Mouse (Mus musculus) gastrocnemius, postnatal 4 days (tissue): ENCODE measurements around the gene Clec9a. TPM values are rescaled to one million over a fixed set of nuclear protein-coding genes. Genes with fewer than 3 reads are reported as not detected.

Experiments
- DNase-seq, 2 experiments: peaks; one replicate each; pipeline ENCODE4 v3.0.0; 2021 to 2022; ENCODE audit warnings: low spot score in 2 of 2, mixed read lengths in 2 of 2
- long read RNA-seq, 2 experiments: library from polyadenylated mRNA; stranded (forward); transcript quantifications; one replicate each; pipeline ENCODE4 v2.0.0; 2021
- total RNA-seq, 2 experiments: library from RNA; stranded (reverse); gene quantifications; 2 replicates each; pipeline ENCODE4 v1.2.3; 2021

Clec9a gene
- not detected for total RNA-seq
- long read RNA-seq, experiment 1 = 0 reads
- long read RNA-seq, experiment 2 = 0 reads

DNA sequence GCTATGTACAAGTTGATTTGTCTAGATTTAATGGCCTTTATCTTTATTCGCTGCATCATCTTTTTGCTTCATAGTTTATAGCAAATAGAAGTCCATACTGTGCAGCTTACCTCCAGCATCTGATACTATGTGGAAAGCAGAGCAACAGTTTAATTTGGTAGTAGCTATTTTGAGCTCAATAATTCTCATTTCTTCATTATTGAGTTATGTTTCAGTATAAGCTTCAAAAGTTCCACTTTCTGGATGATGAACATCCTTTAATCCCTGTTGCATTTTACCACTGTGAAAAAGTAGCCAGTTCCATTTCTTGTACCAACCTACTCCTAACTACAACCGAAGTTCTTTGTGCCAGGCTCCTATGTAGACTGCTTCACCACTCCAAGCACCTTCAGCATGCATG is at the start of gene Clec9a:
TSS of gene Clec9a (plus strand) at position 301 of the 400 bp plus-strand sequence.
- no peak for DNase-seq

DNA sequence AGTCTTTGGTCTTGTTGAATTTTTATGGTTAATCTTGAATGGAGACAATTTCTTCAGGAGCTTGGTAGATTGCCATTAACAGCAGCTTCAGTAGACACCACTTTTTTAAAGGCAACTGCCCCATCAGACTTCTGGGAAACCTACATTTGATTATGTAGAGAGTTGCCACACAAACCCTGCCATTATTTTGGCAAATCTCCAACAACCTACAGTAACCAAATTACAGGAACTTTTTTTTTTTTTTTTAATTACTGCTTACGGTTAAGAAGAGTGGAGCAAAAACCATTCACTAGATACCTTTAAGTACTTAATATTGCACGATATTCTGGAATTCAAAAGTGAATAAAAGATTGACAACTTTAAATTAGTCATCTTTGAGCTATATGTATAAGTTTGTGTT is 49.1 kb upstream of the Clec9a start:
- no peak for DNase-seq

DNA sequence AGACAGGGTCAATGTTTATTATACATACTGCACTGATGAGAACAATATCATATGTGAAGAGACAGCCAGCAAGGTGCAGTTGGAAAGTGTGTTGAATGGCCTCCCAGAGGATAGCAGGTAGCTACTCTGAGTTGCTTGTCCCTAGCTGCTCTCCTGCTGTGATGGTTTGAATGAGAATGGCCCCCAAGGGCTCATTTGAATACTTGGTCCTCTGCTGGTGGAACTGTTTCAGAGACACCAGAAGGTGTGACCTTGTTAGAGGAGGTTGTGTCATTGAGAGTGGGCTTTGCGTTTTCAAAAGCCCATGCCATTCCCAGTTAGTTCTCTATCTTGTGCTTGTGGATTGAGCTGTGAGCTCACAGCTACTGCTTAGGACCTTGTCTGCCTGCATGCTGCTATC is 44.7 kb upstream of the Clec9a start:
- DNase-seq = no peak

DNA sequence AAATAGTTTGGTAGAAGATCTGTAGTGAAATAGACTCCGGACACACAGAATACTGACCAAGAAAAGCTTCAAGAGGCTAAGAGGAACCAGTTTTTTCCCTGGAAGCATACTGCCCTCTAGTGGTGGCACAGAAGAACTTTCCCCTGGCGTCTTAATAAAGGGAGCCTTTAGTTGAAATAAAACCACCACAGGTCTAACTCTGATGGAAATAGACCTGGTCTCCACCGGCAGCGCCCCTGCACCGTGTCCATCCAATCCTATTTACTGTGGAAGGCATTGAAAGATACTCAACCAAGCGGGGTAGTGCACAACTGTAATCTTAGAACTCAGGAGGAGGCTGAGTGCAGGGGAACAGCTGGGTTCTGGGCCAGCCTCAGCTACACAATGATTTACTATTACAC is 42.7 kb upstream of the Clec9a start:
- DNase-seq = no peak

GRCm38 (mm10) chr6:129369374-129370132 is 39.1 kb upstream of the Clec9a start:
- DNase-seq = no peak

DNA sequence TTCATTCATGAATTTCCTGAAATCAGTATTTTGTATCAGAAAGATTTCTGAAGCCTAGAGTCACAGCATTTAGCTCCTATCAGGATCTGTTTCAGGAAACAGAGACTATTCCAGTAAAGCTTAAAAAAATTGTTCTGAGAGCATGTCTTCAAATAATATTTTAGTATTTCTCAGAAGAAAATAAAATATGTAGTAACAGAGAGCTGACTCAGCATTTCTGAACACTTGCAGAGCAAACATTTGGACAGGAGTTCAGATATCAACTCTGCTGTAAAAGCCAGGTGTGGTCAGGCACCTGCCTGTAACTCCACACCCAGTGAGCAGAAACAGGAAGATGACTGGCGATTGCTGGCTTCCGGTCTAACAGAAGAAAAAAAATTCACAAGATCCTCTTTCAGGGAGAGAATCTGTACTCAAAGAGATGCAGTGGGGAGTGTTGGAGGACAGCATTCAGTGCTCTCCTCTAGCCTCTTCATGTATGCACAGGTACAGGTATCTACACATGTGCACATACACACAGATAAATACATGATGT is 33.7 kb upstream of the Clec9a start:
- DNase-seq = no peak

- no peak for DNase-seq
These were observed 28.2 kb upstream of the Clec9a start for GRCm38 (mm10) chr6:129380454-129380853.

DNA sequence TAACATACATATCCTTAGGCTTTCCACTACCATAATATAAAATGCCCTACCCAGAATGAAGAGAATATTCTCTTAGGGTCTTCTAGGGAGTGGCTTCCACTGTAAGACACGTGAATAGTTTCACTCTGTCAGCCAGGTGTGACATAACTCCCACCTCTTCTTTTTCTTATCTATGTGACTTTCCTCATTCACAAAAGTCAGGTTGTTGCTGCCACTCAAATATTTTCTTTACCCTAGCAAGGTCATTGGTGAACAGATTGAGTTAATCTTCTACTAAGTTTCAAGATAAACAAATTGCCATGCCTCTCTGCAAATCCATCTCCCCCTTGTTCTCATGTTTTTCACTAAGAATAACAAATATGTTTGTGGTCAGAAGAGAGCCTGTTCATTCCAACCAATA is 26.9 kb upstream of the Clec9a start:
- no peak for DNase-seq

- DNase-seq = peak in 1 of 2 experiments; percentile 31
These were observed 25.2 kb upstream of the Clec9a start for GRCm38 (mm10) chr6:129383466-129383865.

- DNase-seq = no peak
These were observed 23.7 kb upstream of the Clec9a start for GRCm38 (mm10) chr6:129385000-129385399.

DNA sequence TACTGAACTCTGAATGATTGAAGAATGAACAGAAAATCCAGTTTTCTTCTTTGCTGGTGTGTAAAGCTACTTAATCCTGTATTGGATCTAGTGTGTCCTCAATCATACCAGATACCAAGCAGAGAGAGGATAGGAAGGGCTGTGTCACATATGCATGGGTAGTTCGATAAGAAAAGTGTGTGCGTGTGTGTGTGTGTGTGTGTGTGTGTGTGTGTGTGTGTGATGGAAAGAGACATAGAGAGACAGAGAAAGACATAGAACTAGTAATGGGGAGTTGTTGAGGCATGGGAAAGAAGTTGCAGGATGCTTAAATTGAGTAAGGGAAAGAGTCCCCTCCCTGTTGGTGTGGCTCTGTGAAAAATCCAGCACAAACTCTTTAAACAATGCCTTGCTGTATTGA is 22.9 kb upstream of the Clec9a start, which contains the start of gene Clec12b:
TSS of gene Clec12b (minus strand) at position 101 of the 400 bp plus-strand sequence.
- no peak for DNase-seq

DNA sequence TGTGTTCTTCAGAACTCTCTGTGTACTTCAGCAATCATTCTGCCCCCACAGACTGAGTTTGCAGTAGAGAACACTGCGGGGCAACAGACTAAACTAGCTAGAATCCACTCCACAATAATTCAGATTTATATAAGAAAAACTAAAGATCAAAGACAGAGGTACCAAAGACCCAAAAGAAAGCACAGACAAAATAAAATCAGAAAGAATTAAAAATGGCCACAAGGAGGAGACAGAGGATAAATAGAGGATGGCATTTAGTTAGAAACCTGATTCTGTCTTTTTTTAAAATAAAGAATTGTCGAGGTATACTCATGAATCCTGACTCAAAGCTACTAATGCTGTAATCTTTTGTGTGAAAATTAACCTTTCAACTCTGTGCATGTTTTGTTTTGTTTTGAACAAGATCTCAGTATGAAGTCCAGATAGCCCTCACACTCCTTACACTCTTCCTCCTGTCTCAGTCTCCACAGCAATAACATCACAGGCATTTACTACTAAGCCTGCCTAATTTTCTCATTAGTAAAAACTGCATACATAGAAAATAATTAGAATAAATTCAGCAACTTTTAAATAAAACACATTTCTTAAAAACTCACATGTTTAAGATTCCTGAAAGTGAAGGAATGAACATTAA is 15.5 kb upstream of the Clec9a start:
- no peak for DNase-seq

- no peak for DNase-seq
These were observed 14.9 kb upstream of the Clec9a start for GRCm38 (mm10) chr6:129393732-129394131.

DNA sequence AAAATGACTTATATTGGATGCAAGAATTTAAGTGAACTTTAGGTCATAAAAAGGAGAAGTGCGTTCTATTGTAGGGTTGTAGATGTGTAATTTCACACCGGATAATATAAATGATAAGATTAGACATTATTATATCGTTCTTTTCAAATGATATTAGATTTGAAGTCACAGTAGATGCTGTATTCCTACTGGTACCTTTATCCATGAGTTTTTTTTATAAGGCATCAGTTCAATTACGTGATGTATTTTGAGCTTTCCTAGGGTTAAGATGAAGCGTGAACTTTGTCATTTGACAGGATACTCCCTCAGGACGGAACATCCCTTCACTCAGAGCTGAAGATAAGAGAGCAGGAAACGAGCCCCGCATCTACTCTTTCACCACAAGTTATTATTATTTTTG is 11.7 kb upstream of the Clec9a start, which contains the start of gene Clec1b:
TSS of gene Clec1b (plus strand) at position 301 of the 400 bp plus-strand sequence.
- DNase-seq = no peak

- DNase-seq = peak in 1 of 2 experiments; percentile 13
These were observed 8.7 kb upstream of the Clec9a start for GRCm38 (mm10) chr6:129399945-129400344.

- DNase-seq = no peak
These were observed 6.3 kb upstream of the Clec9a start for GRCm38 (mm10) chr6:129402404-129402803.

DNA sequence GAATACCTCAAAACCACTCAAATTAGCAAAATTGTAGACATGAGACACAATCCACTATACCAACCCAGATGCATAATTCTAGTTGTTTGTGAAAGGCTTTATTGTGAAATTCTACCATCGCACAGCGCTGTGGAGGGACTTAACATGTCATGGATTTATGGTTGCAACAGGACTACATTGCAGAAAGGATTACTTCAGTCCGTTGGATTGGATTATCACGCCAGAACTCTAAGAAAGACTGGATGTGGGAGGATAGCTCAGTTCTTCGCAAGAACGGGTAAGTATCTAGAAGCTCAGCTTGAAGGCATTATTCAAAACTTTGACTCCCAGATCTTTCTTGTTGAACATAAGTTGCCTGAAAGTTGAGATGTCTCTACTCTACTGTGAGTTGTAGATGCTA is 5.3 kb upstream of the Clec9a start:
- no peak for DNase-seq

DNA sequence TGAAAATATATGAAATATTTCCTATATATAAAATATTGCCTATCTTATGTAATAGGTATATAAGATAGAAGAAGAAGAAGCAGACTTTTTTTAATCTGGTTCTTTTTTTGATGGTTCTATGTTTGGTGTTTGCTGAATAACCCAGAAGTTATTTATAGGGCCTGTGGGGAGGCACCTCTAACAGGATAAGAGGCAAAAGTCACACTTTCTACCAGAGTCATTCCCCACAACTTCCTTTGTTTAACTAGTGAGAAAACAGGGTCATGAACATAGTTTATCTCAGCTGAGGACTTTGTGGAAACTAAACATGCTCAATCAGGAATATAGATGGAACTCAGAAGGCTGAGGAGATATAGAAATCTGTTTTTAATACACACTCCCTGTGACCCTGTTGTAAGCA is 2.7 kb upstream of the Clec9a start:
- no peak for DNase-seq

DNA sequence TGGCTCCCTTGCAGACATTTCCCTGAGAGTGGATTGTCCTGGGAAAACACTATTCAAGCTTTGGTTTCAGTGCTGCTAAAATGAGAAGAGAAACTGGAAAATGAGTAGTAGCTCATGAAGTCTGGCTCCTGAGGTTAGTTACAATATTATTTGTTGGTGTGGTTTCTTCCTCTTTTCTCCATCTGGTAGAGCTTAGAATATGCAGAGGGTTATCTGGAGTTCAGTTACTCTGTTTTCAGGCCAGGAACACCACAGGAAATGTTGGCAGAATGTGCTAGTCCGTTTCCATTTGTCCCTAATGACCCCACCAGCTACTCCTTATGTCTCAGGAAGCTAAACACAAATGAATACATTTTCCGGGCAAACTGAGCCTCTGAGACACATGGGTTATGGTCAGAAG is 1.3 kb upstream of the Clec9a start:
- no peak for DNase-seq

- no peak for DNase-seq
These were observed 5.5 kb downstream of the Clec9a start for GRCm38 (mm10) chr6:129414177-129414576.

GRCm38 (mm10) chr6:129422311-129422710 is 13.6 kb downstream of the Clec9a start:
- no peak for DNase-seq

GRCm38 (mm10) chr6:129423040-129423733 is 14.5 kb downstream of the Clec9a start:
- DNase-seq = peak; percentile 28 to 67
